Mouse (Mus musculus) embryonic fibroblast, embryonic 13.5 days (primary cell): Measurements from ENCODE around the gene Hnrnph1.

ENCODE experiments used
- CTCF ChIP-seq: IDR thresholded peaks from 2 replicates; pipeline ENCODE4 v1.5.1; 2011; ENCODE audit warnings: mild to moderate bottlenecking, control low read depth, low read length, moderate library complexity, borderline replicate concordance; ENCODE audit not compliant: insufficient read depth
- POLR2A ChIP-seq: IDR thresholded peaks from 2 replicates; pipeline ENCODE4 v1.6.1; 2011; ENCODE audit warnings: low read depth, mild to moderate bottlenecking, control low read depth, low read length, moderate library complexity

- TF ChIP-seq CTCF (no peak), POLR2A (no peak)
These were observed 7.4 kb upstream of the Hnrnph1 start for GRCm38 (mm10) chr11:50369360-50369911.
